Mouse (Mus musculus) midbrain, embryonic 12.5 days (tissue): ENCODE measurements around the gene Tgm6. TPM values are rescaled to one million over a fixed set of nuclear protein-coding genes. Genes with fewer than 3 reads are reported as not detected.

Source experiments
- ATAC-seq: fragments of 200-750 bp; cut with Nextera tagmentation; 2 replicates; pipeline ENCODE4 v1.8.0; 2017; ENCODE audit warnings: low read depth, moderate TSS enrichment, moderate library complexity; ENCODE audit not compliant: low FRiP score
- H3K27ac ChIP-seq: fragments of 300-500 bp; sonication (generic); replicated peaks from 2 replicates; pipeline ENCODE4 v1.5.1; 2016; ENCODE audit warnings: mild to moderate bottlenecking
- H3K27me3 ChIP-seq: fragments of 300-500 bp; sonication (generic); 2 replicates; pipeline ENCODE4 v1.6.1; 2016; ENCODE audit warnings: mild to moderate bottlenecking
- H3K36me3 ChIP-seq: fragments of 300-500 bp; sonication (generic); 2 replicates; pipeline ENCODE4 v1.6.1; 2016
- H3K4me1 ChIP-seq: fragments of 300-500 bp; sonication (generic); 2 replicates; pipeline ENCODE4 v1.6.1; 2016
- H3K4me2 ChIP-seq: fragments of 300-500 bp; sonication (generic); replicated peaks from 2 replicates; pipeline ENCODE4 v1.6.1; 2016; ENCODE audit warnings: mild to moderate bottlenecking, moderate library complexity
- H3K4me3 ChIP-seq: fragments of 300-500 bp; sonication (generic); 2 replicates; pipeline ENCODE4 v1.5.1; 2016; ENCODE audit warnings: mild to moderate bottlenecking
- H3K9ac ChIP-seq: fragments of 300-500 bp; sonication (generic); replicated peaks from 2 replicates; pipeline ENCODE4 v1.6.1; 2016; ENCODE audit warnings: mild to moderate bottlenecking, moderate library complexity
- H3K9me3 ChIP-seq: fragments of 300-500 bp; sonication (generic); 2 replicates; pipeline ENCODE4 v1.6.1; 2016; ENCODE audit warnings: mild to moderate bottlenecking
- WGBS: fragments of 180-500 bp; shearing (Covaris S2); methylation state at CpG from one replicate; pipeline ENCODE4 v1.1.7; 2016; 5-methylcytosine and 5-hydroxymethylcytosine counted together
- polyA plus RNA-seq: library from polyadenylated mRNA; unstranded; fragments of >200 nt; fragmentation: Nextera tagmentation; extraction: Ambion mirVana; gene quantifications from 2 replicates; pipeline ENCODE4 v1.2.1, GENCODE M21; 2016

The Tgm6 gene
- polyA plus RNA-seq, result not detected in 2 replicates

DNA sequence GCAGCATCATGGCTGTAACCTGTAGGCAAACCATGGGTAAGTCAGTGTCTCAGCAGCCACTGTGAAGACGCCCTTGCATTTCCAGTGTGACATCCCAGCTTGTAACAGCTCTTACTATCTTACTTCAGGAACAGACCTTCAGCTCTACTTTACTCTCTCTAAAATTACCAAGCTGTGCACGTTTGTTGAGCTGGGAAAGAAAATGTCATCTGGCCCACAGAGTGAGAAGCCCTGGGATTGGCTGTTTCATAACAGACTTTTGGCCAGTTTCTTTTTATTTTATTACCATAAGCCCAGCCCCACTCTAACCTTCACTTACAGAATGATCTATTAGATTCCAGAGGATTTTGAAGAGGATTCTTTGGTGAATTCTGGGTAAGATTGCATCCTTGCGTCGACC lies at the start of gene Tgm6:
Gene Tgm6 (plus strand): TSS at position 301 of the 400 bp plus-strand sequence.
- H3K9ac ChIP-seq, result no peak within 1 kb of the TSS
- 0 out of 2 replicates have a peak, but pooled peaks cover 2% of the 10 kb centered on the region for H3K4me1 ChIP-seq
- no peaks in the 10 kb centered on the region for H3K36me3 ChIP-seq
- 76% methylated on average over 4 of the region's 4 CpGs for WGBS
- H3K27ac ChIP-seq, result no peak within 1 kb of the TSS
- H3K9me3 ChIP-seq, result no peaks in the 10 kb centered on the region
- no peak for ATAC-seq
- no peak within 1 kb of the TSS for H3K4me3 ChIP-seq
- H3K27me3 ChIP-seq, result no peaks in the 10 kb centered on the region
- no peak within 1 kb of the TSS for H3K4me2 ChIP-seq

DNA sequence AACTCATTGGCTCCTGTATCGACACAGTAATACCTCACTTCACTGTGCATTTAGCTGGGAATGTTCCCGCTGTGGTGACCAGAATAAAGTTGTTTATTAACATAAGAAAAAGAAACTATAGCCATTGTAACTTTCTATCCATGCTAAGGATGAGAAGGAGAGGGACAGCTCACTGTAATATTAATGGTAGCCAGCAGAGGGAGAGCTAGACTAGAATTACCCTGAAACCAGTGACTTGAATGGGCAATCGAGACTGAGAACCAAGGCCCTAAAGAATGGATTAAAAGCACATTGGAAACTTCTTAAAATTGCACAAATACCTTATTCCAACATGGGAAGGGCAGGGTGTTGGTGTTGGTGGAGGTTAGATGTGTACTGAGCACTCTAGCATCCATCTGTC lies 44.0 kb upstream of the Tgm6 start:
- Histone ChIP-seq H3K9ac (no peak overlapping the region), H3K4me2 (no peak overlapping the region), H3K27ac (no peak overlapping the region), H3K4me1 (no peaks in the 10 kb centered on the region), H3K4me3 (no peak overlapping the region), H3K36me3 (no peaks in the 10 kb centered on the region), H3K27me3 (no peaks in the 10 kb centered on the region), H3K9me3 (no peaks in the 10 kb centered on the region)
- 32% methylated on average over 3 of the region's 3 CpGs for WGBS
- ATAC-seq, result no peak

DNA sequence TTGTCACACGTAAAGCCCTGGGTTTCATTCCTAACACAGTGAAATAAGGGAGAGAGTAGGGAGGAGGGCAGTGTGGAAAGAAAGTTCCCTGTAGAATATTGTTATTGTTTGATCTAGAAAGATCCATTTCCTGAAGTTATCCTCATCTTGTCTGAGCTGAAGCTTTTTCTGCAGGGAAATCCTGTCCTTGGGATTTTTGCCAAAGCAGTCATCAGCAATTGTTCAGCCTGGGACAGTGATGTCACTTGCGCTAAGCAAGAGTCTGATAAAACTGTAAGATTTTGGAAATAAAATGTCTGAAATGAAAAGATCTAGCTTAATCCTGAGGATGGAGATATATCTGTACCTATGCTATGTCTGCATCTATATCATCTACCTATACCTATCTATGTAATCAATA lies 41.8 kb upstream of the Tgm6 start:
- Histone ChIP-seq H3K27me3 (no peaks in the 10 kb centered on the region), H3K36me3 (no peaks in the 10 kb centered on the region)
- 84% methylated on average over 2 of the region's 2 CpGs for WGBS

DNA sequence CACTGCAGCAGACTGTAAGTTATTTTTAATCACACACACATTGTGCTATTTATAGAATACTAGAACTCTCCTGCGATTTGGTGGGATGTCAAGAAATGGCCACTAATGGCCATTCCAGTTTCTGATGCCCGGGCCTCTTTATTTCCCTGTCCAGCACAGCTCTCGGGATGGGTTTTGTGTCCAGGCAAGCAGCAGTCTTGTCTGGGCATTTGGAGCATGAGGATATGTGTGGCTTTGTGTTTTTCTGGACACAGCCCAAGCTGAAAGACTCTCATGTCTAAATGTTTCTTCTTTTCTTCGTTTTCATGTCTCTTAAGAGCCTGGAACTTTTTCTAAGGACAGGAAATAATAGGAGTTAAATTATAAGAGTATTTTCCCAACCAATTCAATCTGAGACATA lies 588 bp downstream of the Tgm6 start:
- Histone ChIP-seq H3K9ac (no peak overlapping the region), H3K36me3 (no peaks in the 10 kb centered on the region), H3K27ac (no peak overlapping the region), H3K27me3 (no peaks in the 10 kb centered on the region), H3K4me1 (0 out of 2 replicates have a peak, but pooled peaks cover 2% of the 10 kb centered on the region), H3K9me3 (no peaks in the 10 kb centered on the region), H3K4me2 (no peak overlapping the region), H3K4me3 (no peak overlapping the region)
- 81% methylated on average over 4 of the region's 4 CpGs for WGBS
- no peak for ATAC-seq

More for the DNA sequence above, 41.8 kb upstream of the Tgm6 start:
- Histone ChIP-seq H3K27ac (no peak overlapping the region), H3K9me3 (no peaks in the 10 kb centered on the region), H3K4me3 (no peak overlapping the region), H3K4me2 (no peak overlapping the region), H3K9ac (no peak overlapping the region), H3K4me1 (no peaks in the 10 kb centered on the region)
- no peak for ATAC-seq

DNA sequence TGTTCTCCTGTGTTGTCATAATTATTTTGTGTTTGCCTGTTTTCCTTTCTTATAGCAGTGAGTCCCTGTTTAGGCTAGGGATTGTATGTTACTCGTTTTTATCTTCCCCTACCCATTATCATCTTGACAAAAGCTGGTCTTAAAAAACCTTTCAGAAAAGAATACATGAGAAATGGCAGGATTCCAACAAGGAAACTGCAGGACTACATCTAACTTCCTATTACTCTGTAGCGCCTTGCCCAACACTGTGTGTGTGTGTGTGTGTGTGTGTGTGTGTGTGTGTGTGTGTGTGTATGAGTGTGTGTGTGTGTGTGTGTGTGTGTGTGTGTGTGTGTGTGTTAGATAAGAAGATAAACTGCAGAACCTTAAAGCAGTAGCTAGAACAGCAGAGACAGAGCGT lies 1.2 kb downstream of the Tgm6 start:
- no peaks in the 10 kb centered on the region for H3K9me3 ChIP-seq
- 42% methylated on average over 3 of the region's 3 CpGs for WGBS
- no peak overlapping the region for H3K9ac ChIP-seq
- H3K27me3 ChIP-seq, result no peaks in the 10 kb centered on the region
- H3K4me1 ChIP-seq, result 0 out of 2 replicates have a peak, but pooled peaks cover 2% of the 10 kb centered on the region
- no peak overlapping the region for H3K4me3 ChIP-seq
- no peak for ATAC-seq
- no peak overlapping the region for H3K27ac ChIP-seq
- H3K36me3 ChIP-seq, result no peaks in the 10 kb centered on the region
- no peak overlapping the region for H3K4me2 ChIP-seq

DNA sequence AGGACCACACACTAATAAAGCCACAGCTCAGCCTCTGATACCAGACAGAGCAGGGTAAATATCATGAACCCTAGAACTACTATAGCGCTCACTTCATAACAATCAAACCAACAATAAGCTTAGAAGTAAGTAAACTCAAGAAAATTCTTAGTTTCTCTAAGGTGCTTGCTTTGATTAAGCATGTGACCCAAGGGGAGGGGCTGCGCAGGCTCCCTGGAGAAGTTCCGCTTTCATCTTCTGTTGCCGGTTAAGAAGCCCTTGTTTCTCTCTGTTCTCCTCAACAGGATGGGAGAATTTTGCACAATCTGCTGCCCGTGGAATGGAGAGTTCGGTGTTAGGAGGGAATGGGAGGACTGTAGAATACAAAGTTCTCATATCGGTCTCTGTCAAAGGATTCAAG lies 6.4 kb downstream of the Tgm6 start:
- Histone ChIP-seq H3K4me2 (no peak overlapping the region), H3K4me1 (no peaks in the 10 kb centered on the region), H3K9ac (no peak overlapping the region), H3K36me3 (no peaks in the 10 kb centered on the region), H3K27ac (no peak overlapping the region), H3K27me3 (no peaks in the 10 kb centered on the region), H3K4me3 (no peak overlapping the region), H3K9me3 (no peaks in the 10 kb centered on the region)
- 71% methylated on average over 7 of the region's 7 CpGs for WGBS
- ATAC-seq, result no peak

DNA sequence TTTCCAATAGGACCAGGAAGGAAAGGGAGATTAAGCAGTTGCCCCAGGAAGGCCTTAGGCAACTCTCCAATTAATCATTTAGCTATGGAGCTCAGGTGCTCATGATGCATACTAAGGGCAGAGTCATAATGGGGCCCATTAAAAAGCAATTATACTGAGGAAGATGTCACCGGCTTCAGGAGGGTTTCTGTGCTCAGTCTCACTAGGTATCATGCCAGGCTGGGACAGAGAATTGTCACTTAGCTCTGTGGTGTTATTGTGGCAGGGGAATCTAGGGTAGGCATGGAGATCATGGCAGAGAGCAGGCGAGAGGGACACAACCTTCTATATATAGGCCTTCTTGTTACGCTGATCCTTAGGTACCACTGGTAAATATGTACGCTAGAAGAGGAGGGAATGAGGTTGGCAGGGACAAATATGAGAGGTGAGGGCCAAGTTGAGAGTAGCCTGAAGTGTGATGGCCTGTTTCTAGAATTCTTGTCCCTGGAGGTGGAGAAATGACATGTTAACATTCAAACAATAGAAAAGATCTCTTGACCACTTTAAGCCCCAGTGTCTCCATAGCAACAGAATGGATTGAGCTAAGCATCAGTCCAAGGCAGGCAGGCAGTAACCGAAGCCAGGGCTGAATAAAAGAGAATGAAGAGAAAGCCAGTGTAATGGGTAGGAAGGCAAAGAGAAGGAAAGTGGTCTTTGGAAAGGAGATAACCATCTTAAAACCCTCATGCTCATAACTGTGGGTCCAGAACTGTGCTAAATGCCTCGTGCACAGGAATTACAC lies 13.3 kb downstream of the Tgm6 start:
- no peaks in the 10 kb centered on the region for H3K36me3 ChIP-seq
- H3K27ac ChIP-seq, result no peak overlapping the region
- no peak overlapping the region for H3K4me2 ChIP-seq
- no peaks in the 10 kb centered on the region for H3K9me3 ChIP-seq
- ATAC-seq, result no peak
- H3K4me3 ChIP-seq, result no peak overlapping the region
- H3K4me1 ChIP-seq, result peaks cover 10% of the 10 kb centered on the region
- 51% methylated on average over 6 of the region's 6 CpGs for WGBS
- no peak overlapping the region for H3K9ac ChIP-seq
- no peaks in the 10 kb centered on the region; the same call in 1 of the 2 replicates for H3K27me3 ChIP-seq

DNA sequence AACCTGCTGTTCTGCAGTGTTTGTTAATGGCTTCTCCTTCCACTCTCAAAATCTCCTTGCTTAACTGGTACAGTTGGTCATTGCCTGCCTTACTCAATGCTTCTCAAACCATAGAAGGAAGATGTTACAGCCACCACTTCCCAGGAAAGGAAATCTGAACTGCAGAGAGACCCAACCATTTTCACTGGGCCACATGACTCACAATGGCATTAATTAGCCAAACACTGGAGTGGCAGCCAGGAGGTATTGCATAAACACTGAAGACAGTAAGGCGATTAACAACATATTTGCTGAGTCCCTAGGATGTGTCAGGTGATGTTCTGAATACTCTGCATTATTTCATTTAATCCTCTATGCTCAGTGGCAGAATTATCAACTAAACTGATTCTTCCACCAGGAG lies 13.9 kb downstream of the Tgm6 start:
- no peaks in the 10 kb centered on the region for H3K9me3 ChIP-seq
- 66% methylated on average over 1 of the region's 1 CpGs for WGBS
- H3K4me2 ChIP-seq, result no peak overlapping the region
- ATAC-seq, result no peak
- no peak overlapping the region for H3K27ac ChIP-seq
- no peaks in the 10 kb centered on the region for H3K36me3 ChIP-seq
- no peaks in the 10 kb centered on the region; the same call in 1 of the 2 replicates for H3K27me3 ChIP-seq
- peaks cover 10% of the 10 kb centered on the region for H3K4me1 ChIP-seq
- no peak overlapping the region for H3K9ac ChIP-seq
- H3K4me3 ChIP-seq, result no peak overlapping the region

DNA sequence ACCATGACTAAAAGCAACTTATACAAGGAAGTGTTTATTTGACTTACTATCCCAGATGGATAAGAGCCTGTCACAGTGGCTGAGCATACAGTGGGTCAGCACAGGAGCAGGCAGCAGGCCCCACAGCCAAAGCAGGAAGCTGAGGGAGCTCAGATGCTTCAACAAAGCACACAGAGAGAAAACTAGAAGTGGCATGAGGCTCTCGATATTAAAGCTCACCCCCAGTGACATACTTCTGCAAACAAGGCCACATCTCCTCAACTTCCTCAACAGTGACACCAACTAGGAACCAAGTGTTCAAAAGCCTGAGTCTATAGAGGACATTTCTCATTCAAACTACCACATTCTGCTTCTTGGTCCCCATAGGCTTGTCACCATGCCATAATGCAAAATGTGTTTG lies 17.5 kb downstream of the Tgm6 start:
- 86% methylated on average over 1 of the region's 1 CpGs for WGBS
- no peak overlapping the region for H3K9ac ChIP-seq
- peaks cover 10% of the 10 kb centered on the region for H3K4me1 ChIP-seq
- no peaks in the 10 kb centered on the region for H3K9me3 ChIP-seq
- no peaks in the 10 kb centered on the region; the same call in 1 of the 2 replicates for H3K27me3 ChIP-seq
- H3K4me2 ChIP-seq, result no peak overlapping the region
- ATAC-seq, result no peak
- H3K4me3 ChIP-seq, result no peak overlapping the region
- H3K27ac ChIP-seq, result no peak overlapping the region
- no peaks in the 10 kb centered on the region for H3K36me3 ChIP-seq

DNA sequence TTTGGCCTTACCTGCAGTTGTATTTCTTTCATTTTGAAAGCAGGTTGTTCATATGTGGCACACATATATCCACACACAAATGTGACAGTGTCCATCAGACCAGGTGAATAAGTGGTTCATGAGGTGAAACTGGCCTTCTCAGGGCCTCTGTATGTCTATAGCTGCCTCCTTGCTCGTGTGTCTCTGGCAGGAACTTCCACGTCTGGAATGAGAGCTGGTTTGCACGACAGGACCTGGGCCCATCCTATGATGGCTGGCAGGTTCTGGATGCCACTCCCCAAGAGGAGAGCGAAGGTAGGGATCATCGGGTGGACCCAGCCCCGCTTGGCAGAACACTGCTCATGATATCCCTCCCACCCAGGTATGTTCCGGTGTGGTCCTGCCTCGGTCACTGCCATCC lies 30.8 kb downstream of the Tgm6 start:
- Histone ChIP-seq H3K4me2 (no peak overlapping the region), H3K27me3 (no peaks in the 10 kb centered on the region), H3K4me3 (no peak overlapping the region), H3K9me3 (no peaks in the 10 kb centered on the region), H3K27ac (no peak overlapping the region), H3K4me1 (no peaks in the 10 kb centered on the region), H3K9ac (no peak overlapping the region), H3K36me3 (no peaks in the 10 kb centered on the region)
- ATAC-seq, result no peak
- 94% methylated on average over 8 of the region's 8 CpGs for WGBS

DNA sequence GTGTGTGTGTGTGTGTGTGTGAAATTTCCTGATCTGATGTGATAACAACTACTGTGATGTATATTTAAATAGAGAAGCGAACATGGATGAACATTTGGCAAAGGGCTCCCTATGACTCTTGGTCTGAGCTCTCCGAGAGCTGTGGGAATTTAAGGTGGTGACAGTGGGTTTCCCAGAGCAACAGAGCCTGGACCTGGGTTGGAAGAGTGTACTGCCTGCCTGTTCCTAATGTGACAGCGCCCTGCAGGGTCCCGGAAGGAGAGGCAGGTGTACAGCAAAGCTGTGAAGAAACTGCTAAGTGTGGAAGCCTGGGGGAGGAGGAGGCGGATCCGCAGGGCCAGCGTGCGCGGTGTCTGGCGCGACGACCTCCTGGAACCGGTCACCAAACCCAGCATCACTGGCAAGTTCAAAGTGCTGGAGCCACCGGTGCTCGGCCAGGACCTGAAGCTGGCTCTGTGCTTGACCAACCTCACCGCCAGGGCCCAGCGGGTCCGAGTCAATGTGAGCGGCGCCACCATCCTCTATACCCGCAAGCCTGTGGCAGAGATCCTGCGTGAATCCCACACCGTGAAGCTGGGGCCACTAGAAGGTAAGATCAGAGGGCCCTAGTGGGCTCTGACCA lies 32.6 kb downstream of the Tgm6 start:
- WGBS, result 84% methylated on average over 22 of the region's 23 CpGs

DNA sequence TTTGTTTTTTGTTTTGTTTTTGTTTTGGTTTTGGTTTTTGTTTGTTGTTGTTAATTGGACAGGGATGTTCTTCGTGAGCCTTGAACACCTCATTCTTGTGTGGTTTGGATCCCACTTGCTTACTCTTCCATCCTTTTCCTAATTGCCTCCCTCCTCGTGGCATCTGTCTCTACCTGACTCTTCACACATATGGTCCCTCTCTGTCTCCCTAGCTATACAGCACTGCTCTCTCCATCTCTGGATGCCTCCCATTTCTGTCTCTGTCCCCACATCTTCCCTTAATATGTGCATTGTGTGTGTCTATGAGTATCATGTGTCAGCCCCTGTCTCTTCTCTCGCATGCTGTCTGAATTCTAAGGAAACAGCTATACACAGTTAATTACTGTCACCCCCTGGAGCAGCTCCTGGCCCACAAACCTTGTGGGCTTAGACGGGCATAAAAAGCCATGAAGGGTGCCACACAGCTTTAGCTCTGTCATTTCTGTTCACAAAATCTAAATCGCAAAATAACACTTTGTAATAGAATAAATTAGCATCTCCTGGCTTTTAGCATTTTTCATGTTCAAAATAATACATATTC lies 34.0 kb downstream of the Tgm6 start:
- no peaks in the 10 kb centered on the region for H3K9me3 ChIP-seq
- H3K9ac ChIP-seq, result no peak overlapping the region
- WGBS, result 77% methylated on average over 5 of the region's 5 CpGs
- H3K4me1 ChIP-seq, result no peaks in the 10 kb centered on the region
- no peaks in the 10 kb centered on the region for H3K27me3 ChIP-seq
- no peak overlapping the region for H3K4me2 ChIP-seq
- H3K4me3 ChIP-seq, result no peak overlapping the region
- no peak overlapping the region for H3K27ac ChIP-seq
- no peak for ATAC-seq
- no peaks in the 10 kb centered on the region for H3K36me3 ChIP-seq

More for the DNA sequence above, 32.6 kb downstream of the Tgm6 start:
- H3K9me3 ChIP-seq, result no peaks in the 10 kb centered on the region
- H3K27ac ChIP-seq, result no peak overlapping the region
- no peak overlapping the region for H3K4me2 ChIP-seq
- H3K4me1 ChIP-seq, result no peaks in the 10 kb centered on the region
- H3K4me3 ChIP-seq, result no peak overlapping the region
- no peaks in the 10 kb centered on the region for H3K36me3 ChIP-seq
- H3K9ac ChIP-seq, result no peak overlapping the region
- H3K27me3 ChIP-seq, result no peaks in the 10 kb centered on the region
- ATAC-seq, result no peak
